Mouse (Mus musculus) liver, adult 2 months (tissue): Measurements from ENCODE around the gene Map3k20. TPM values are rescaled to one million over a fixed set of nuclear protein-coding genes. Genes with fewer than 3 reads are reported as not detected.
A peak's percentile ranks its signal among the peaks of the same experiment; 100 is the strongest.

Experiments used
- DNase-seq: peaks from one replicate; pipeline ENCODE4 v3.0.0-alpha.2; 2011; ENCODE audit warnings: low read depth, low spot score; ENCODE audit errors: extremely low read depth
- H3K27ac ChIP-seq: fragments of 200-500 bp; replicated peaks from 2 replicates; pipeline ENCODE4 v1.5.1; 2012; ENCODE audit warnings: low read depth, mild to moderate bottlenecking, control low read depth, inconsistent platforms, low read length; ENCODE audit not compliant: insufficient read depth
- H3K27me3 ChIP-seq: fragments of 200-500 bp; 2 replicates; pipeline ENCODE4 v1.6.1; 2012; ENCODE audit warnings: mild to moderate bottlenecking, moderate library complexity, low read length, inconsistent platforms; ENCODE audit not compliant: control insufficient read depth, insufficient read depth
- H3K36me3 ChIP-seq: fragments of 200-500 bp; 2 replicates; pipeline ENCODE4 v1.6.1; 2012; ENCODE audit warnings: low read length, inconsistent platforms; ENCODE audit not compliant: control insufficient read depth, insufficient read depth
- H3K4me1 ChIP-seq: fragments of 200-500 bp; 2 replicates; pipeline ENCODE4 v1.6.1; 2011; ENCODE audit warnings: low read length; ENCODE audit not compliant: control insufficient read depth, insufficient read depth
- H3K4me3 ChIP-seq: fragments of 200-500 bp; 2 replicates; pipeline ENCODE4 v1.5.1; 2011; ENCODE audit warnings: low read depth, mild to moderate bottlenecking, control low read depth, low read length, moderate library complexity; ENCODE audit not compliant: insufficient read depth
- H3K79me2 ChIP-seq: fragments of 200-500 bp; 2 replicates; pipeline ENCODE4 v1.6.1; 2012; ENCODE audit warnings: inconsistent platforms, mild to moderate bottlenecking, low read length, moderate library complexity; ENCODE audit not compliant: control insufficient read depth, insufficient read depth
- H3K9ac ChIP-seq: fragments of 200-500 bp; 2 replicates; pipeline ENCODE4 v1.6.1; 2012; ENCODE audit warnings: low read depth, mild to moderate bottlenecking, control low read depth, inconsistent platforms, low read length
- CTCF ChIP-seq: fragments of 200-500 bp; IDR thresholded peaks from 2 replicates; pipeline ENCODE4 v1.5.1; 2011; ENCODE audit warnings: low read depth, low read length, control low read depth
- POLR2A ChIP-seq: fragments of 200-500 bp; IDR thresholded peaks from 2 replicates; pipeline ENCODE4 v1.6.1; 2011; ENCODE audit warnings: low read length, control low read depth; ENCODE audit not compliant: insufficient read depth; ENCODE audit errors: extremely low read depth
- WGBS: fragments of 180-500 bp; shearing (Covaris S2); methylation state at CpG from one replicate; pipeline ENCODE4 v1.1.7; 2018; 5-methylcytosine and 5-hydroxymethylcytosine counted together
- polyA plus RNA-seq: library from polyadenylated mRNA; depleted of rRNA; stranded (reverse); fragments of >200 nt; gene quantifications from 2 replicates; pipeline ENCODE4 v1.2.3, GENCODE M21; 2012
- total RNA-seq: library from RNA; depleted of rRNA; stranded (reverse); fragments of >200 nt; gene quantifications from 2 replicates; pipeline ENCODE4 v1.2.3, GENCODE M21; 2014

Gene Map3k20
- total and polyA plus RNA-seq, 2 experiments: 4.6 to 11.8 TPM

DNA sequence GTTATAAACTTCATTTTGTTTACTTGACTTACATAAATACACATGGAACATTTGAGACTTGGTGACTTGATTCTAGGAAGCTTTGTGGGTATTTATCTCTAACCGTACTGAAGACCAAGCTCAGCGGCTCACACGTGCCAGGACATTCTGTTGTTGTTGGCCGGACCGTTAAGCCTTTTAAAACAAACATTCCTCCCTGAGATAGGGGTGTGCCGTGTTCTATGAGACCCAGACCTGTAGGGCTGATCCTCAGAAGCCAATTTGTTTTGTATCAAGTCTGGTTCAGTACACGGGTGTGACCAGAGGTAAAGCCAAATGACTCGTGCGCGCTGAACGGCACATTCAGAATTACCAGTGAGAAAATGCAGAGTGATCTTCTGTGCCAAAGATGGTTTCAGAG is 97.9 kb downstream of the Map3k20 start:
- H3K27me3 ChIP-seq: no peaks in the 10 kb centered on the region
- TF ChIP-seq POLR2A (no peak), CTCF (no peak)
- H3K79me2 ChIP-seq: no peaks in the 10 kb centered on the region
- no peak overlapping the region for H3K27ac ChIP-seq
- no peak overlapping the region for H3K4me3 ChIP-seq
- no peaks in the 10 kb centered on the region for H3K4me1 ChIP-seq
- H3K9ac ChIP-seq: no peak overlapping the region
- WGBS: 78% methylated on average over 11 of the region's 11 CpGs
- H3K36me3 ChIP-seq: peaks cover 21% of the 10 kb centered on the region
- DNase-seq: no peak

DNA sequence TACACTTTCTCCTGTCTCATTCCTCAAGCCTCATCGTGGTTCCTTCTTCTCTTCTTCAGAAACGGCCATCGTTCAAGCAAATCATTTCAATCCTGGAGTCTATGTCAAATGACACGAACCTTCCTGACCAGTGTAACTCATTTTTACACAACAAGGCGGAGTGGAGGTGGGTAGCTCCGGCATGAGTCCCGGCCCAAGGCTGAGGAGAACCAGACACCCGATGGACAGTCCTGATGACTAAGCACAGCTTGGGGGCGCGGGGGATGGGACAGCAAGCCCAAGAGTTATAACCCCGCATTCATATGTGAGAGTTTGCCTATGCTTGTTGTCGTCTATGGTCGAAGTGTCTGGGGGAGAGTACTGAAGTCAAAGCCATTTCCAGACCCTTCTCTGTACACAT is 104.0 kb downstream of the Map3k20 start:
- H3K4me3 ChIP-seq: no peak overlapping the region
- H3K79me2 ChIP-seq: no peaks in the 10 kb centered on the region
- 92% methylated on average over 13 of the region's 13 CpGs for WGBS
- no peaks in the 10 kb centered on the region for H3K27me3 ChIP-seq
- no peaks in the 10 kb centered on the region for H3K4me1 ChIP-seq
- H3K9ac ChIP-seq: no peak overlapping the region
- peaks cover 2% of the 10 kb centered on the region; the same call in 1 of the 2 replicates for H3K36me3 ChIP-seq
- DNase-seq: no peak
- no peak overlapping the region for H3K27ac ChIP-seq
- TF ChIP-seq POLR2A (no peak), CTCF (no peak)

DNA sequence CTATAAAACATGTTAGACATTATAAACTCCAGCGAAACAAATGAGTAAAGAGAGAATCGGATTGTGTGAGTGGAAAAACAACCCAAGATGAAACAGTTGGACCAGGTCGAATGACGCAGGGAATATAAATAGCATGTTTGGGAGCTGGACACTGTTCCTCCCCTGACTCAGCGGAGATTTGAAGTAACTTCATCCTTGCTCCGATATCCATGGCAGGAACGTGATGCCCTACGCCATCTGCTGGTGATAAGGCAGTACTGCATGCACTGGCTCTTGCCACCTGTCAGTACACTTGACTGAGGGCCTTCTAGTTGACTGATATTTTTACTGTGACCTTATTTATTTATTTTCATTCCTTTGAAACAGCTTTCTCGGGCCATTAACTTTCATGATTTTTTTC is 104.5 kb downstream of the Map3k20 start:
- Histone ChIP-seq H3K27me3 (no peaks in the 10 kb centered on the region), H3K36me3 (peaks cover 2% of the 10 kb centered on the region; the same call in 1 of the 2 replicates), H3K4me3 (no peak overlapping the region; the same call in 1 of the 2 replicates), H3K9ac (no peak overlapping the region), H3K27ac (no peak overlapping the region), H3K79me2 (no peaks in the 10 kb centered on the region), H3K4me1 (no peaks in the 10 kb centered on the region)
- peak; percentile 95 for TF ChIP-seq CTCF
- no peak for TF ChIP-seq POLR2A
- WGBS: 20% methylated on average over 9 of the region's 9 CpGs
- DNase-seq: peak; percentile 65

DNA sequence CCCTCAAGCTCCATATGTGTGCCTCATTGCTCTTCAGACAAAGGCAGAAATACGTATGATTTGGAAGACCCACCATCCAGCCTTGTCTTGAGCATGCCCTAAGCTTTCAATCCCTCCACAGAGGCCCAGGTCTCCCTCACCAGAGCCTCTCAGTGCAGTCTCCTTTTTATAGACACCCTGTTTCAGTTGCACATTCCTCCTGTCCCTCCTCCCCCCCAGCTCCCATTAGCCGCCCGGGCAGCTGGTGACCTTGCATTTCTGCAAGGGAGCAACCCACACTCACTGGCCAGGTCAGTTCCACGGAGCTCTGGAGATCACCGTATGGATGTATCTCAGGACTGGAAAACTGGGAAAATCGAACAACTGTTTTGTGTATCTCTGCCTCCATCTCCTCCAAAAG is 105.0 kb downstream of the Map3k20 start:
- TF ChIP-seq POLR2A (no peak), CTCF (no peak)
- no peak for DNase-seq
- 83% methylated on average over 6 of the region's 6 CpGs for WGBS
- peaks cover 2% of the 10 kb centered on the region; the same call in 1 of the 2 replicates for H3K36me3 ChIP-seq
- H3K9ac ChIP-seq: no peak overlapping the region
- H3K27ac ChIP-seq: no peak overlapping the region
- H3K4me3 ChIP-seq: no peak overlapping the region
- H3K4me1 ChIP-seq: no peaks in the 10 kb centered on the region
- H3K27me3 ChIP-seq: no peaks in the 10 kb centered on the region
- H3K79me2 ChIP-seq: no peaks in the 10 kb centered on the region

DNA sequence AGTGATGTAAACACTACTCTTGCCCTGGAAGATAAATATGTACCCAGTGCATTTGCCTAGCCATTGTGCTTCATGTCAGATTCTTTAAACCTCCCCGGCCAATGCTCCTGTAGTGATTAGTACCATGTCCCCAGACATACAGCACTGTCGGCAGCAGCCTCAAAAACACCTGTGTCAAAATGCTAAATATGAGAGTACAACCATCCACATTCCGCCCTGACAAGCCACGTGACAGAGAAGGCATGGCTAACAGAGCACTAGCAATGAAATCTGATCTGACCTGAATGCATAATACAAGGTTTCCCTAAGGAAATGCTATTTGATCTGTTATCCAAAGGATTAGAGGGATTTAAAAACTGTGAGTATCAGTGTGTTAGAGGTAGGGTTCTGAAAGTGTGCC is 105.6 kb downstream of the Map3k20 start:
- Histone ChIP-seq H3K79me2 (no peaks in the 10 kb centered on the region), H3K4me1 (no peaks in the 10 kb centered on the region), H3K9ac (no peak overlapping the region), H3K27me3 (no peaks in the 10 kb centered on the region), H3K36me3 (peaks cover 2% of the 10 kb centered on the region; the same call in 1 of the 2 replicates), H3K4me3 (no peak overlapping the region), H3K27ac (no peak overlapping the region)
- WGBS: 92% methylated on average over 4 of the region's 4 CpGs
- no peak for TF ChIP-seq POLR2A
- TF ChIP-seq CTCF: no peak
- DNase-seq: no peak

DNA sequence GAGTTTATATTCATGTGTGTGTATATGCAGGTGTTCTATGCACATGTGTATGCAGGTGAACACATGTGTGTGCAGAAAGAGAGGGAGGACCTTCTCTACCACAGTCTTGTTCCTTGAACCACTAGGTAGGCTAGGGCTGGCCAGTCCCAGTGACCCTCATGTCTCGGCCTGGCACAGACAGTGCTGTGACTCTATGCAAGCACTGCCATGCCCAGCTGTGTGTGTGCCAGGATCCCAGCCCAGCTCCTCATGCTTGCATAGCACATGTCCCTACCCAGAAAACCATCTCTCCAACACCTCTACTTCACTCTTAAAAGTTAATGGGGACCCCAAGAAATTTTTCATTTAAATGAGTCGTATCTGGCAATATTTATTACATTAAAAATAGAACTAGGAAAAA is 106.3 kb downstream of the Map3k20 start:
- Histone ChIP-seq H3K27me3 (no peaks in the 10 kb centered on the region), H3K4me1 (no peaks in the 10 kb centered on the region), H3K36me3 (no peaks in the 10 kb centered on the region), H3K9ac (no peak overlapping the region), H3K27ac (no peak overlapping the region), H3K4me3 (no peak overlapping the region), H3K79me2 (no peaks in the 10 kb centered on the region)
- TF ChIP-seq POLR2A (no peak), CTCF (no peak)
- DNase-seq: no peak
- 96% methylated on average over 2 of the region's 2 CpGs for WGBS
